Mouse (Mus musculus) ovary, adult 18-20 months (tissue): ENCODE measurements at regions not wholly inside any gene's neighbourhood (a gene's known extent, or its start where the extent isn't known, plus 50 kb on each side); places are given as distances from the start of the nearest gene placed in this dataset.

Experiments
- DNase-seq: peaks from one replicate; pipeline ENCODE4 v3.0.0; 2022; ENCODE audit warnings: low spot score, mixed read lengths

DNA sequence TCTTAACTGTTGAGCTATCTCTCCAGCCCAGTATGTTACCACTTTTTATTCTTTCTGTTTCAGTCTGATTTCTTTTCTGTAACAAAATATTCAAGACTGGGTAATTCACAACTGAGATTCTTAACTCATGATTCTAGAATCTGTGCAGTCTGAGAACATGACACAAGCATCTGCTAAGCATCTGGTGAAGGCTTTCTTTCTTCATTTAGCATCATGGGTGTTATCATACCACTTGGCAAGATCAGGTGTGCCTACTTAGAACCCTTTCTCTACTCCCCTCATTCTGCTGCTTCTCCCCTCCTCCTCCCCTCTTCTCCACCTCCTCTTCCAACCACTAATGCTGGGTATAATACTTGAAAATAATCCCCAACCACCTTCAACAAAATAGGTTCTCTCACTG is 62.1 kb upstream of the Pfn2 start:
- no peak for DNase-seq

DNA sequence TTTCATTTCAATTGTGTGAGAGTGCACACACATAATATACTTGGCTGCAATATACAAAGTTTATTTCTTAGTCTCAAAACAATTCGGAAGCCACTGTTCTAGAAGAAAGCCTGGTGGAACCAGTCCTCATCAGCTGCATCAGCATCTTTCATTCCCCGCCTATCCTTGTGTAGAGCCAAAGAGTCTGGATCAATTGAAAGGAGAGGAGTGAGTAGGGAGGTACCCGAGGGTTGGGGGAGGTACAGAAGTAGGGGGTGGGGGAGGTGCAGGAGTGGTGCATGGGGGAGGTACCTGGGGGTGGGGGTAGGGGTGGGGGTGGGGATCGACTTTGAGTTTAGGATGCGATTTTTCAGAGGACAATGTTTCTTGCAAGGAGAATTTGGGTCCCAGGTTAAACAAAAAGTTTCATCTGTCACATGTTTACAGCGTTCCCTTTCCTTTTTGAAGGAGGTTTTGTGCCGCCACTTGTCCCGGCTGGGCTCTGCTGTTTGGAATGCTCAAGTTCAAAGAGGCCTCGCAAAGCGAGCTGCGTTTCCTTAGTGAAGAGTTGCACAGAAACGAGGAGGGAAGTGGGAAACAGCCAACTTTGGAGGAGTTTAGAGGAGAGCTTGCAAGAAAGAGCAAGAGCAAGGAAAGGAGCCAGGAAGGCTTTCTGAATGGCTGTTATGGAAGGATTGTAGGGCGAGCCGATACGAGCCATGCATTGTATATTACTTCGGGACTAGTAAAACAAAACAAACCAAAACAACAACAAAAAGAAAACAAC is 64.1 kb upstream of the Pfn2 start:
- no peak for DNase-seq

DNA sequence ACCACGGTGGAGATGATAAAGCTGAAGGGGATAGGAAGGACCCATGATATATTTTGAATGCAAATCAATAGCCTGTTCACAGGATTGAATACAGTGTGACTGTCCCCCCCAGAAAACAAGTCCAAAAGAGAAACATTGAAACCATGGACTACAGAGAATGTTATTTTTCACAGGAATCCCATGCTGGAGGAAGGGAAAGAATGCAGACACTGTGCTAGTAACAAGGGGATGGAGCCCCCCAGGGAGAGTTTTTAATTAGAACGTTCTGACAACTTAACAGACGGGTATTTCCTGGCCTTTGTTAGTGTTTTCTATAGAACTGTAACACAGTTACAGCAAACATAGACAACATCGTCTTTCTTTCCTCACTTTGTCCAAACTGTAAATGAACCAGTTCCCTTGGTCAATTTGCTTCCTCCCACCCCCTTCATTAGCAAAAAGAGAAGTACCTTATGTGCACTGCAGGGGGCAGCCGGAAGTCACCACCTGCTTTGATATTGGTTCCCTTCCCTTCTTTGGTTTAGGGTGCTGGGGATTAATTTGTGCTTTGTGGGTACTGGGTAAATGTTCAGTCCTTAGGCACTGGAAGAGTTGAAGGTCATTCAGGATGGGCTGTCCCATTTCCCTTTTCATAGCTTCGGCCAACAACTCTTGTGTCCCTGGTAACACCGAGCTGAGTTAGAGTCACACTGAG is 64.9 kb upstream of the Pfn2 start:
- no peak for DNase-seq

DNA sequence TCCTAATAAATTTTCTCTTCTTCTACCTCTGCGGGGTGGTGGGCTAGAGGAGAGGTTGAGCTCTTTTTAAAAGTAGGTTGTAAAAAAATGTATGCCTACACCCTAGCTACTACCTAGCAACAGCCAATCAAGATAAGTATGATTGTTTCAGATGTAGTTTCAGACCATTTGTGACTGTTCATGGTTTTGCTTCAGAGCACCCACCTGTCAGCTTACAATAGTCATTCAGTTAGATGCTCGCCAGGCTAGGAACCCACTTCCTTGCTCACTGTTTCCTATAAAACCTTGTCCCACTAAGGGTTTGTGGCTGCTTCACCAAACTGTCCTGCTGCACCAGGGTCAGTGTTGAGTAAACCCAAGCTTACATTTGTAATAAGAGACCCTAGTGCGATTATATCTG is 66.8 kb upstream of the Pfn2 start:
- no peak for DNase-seq

DNA sequence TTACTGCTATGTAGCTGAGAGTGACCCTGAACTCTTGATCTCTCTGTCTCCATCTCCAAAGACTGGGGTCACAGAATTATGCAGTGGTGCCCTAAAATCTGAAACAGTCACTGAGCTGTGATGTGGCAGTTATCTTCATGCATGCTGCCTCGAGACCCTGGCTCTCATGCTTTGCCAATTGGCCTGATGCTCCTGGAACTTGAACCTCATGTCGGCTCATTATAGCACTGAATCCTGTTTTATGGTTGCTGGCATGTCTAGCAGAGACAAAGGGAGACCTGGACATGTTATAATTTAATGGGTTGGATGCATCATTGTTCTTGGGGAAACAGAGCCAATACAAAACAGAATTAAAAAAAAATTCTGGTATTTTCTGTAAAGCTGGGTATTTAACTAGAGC is 71.0 kb upstream of the Pfn2 start:
- DNase-seq, result no peak

DNA sequence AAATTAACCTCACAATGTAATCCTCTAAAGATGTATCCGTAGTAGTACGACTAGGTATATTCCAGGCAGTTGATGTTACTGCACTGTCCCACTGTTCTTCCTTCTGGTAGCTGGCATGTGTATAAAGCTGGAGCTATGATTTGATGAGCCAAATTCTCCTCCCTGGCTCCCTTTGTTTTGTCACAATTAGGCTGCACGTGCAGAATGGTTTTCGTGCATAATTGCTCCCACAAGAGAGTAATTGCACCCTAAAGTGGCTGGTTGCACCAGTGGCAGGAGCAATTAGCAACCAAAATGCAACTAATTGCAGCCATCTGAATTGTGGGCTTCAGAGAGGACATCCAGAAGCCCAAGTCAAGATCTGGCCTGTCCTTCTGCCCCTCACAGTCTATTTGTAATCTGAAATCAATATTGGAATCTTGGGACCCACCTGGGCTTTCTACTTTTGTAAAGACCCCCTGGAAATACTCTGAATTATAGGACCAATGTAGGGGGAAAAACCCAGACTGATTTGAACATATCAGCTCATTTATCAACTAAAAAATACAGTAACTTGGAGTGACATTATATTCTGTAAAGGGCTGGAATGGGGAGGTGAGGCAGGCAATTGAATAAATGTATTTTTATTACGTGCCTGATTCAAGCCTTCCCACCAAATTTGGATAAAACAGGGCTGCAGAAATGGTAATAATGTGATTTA is 71.7 kb upstream of the Pfn2 start:
- no peak for DNase-seq

DNA sequence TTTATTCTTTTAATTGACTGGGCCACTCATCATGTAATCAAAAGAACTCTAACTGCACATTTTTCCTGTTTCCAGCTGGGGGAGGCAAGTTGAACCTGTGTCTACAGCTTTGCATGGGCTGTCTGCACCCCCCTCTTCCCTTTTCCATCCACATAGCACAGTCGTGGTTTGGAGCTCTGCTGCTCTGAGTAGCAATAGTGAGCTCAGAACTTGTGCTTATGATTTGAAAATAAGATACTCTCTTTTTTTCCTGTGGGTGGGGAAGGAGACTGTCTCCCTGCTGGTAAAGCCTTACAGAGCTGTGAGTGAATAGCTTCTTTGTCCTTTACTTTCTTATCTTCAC is 72.2 kb upstream of the Pfn2 start:
- DNase-seq, result no peak

DNA sequence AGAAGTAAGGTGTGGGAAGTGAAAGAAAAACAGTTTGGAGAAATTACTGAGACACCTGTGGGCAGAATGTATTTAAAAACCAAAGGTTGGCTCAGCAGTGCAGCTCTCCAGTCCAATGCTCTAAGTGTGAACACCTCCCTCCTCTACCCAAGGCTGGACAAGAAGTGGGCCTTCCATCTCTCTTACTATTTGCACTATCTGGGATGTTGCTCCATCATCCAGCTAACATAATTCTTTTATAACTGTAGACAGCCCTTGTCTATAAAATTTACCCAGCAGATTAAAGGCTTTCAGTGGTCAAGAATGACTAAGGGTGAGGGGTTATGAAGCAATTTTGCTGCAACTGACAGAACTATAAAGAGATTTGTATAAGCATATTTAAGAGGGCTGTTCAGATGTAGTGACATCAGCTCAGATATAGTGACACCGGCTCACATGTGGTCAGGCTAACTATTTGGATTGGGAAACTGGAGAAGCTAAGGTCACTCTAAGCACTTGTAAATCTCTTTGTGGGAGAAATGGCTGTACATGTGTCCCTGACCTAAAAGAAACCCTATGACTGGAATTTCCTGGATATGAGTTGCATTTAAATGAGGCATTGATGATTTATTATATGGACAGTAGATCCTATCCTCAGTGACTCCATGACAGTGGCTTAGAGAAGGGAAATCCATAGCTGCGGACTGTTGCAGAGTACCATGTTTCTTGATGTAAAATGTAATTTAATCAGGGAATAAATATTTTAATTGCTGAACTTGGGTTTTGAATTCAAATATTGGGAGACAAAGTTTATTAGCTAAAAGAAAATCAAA is 73.4 kb upstream of the Pfn2 start:
- DNase-seq, result no peak

DNA sequence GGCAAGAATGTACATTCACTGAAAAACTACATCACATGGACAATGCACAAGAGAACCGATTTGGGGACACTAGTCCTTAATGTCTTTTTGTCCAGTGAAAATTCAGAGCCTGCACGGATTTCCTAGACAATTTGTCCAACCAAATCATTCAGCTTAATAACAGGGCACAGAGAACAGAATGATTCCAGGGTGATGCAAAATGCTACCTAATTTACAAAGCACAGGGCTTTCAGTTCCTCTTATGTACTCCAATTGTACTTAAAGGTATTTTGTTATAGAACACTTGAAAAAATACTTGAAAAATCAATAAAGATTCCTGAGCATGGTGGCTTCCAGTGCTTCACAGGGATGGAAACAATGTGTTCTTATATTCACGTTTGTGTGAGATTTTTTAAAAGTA is 75.2 kb upstream of the Pfn2 start:
- no peak for DNase-seq

DNA sequence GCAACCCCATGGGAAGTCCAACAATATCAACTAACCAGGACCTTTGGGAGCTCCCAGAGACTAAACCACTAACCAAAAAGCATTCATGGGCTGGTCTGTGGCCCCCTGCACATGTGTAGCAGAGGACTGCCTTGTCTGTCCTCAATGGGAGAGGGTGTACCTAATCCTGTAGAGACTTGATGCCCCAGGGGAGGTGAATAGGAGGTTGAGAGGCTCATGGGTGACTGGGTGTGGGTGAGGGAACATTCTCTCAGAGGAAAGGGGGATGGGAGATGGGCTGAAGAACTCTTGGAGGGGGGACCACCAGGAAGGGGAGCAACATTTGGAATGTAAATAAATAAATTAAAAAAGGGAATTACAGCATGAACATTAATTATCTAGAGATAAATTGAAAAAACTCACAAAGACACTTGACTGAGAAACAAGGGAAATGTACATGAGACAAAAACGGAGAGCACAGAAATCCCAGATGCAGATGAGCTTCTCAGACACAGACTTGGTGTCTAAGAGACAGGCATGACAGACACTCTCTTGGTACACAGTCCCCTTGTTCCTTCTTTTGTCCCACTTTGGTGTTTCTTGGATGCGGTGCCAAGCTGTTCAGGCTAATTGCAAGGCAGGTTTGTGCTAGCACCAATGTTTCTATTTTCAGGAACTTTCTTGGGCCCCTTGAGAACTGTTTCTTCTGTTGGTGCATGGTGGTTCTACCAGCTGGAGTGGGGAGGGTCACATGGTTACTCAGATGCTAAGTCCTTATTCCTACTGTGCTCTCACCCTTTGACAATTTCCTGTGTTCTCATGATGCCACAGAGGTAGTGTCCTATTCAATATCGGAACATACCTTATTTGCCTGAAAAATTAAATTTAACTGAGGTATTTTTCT is 85.0 kb upstream of the Pfn2 start:
- no peak for DNase-seq

DNA sequence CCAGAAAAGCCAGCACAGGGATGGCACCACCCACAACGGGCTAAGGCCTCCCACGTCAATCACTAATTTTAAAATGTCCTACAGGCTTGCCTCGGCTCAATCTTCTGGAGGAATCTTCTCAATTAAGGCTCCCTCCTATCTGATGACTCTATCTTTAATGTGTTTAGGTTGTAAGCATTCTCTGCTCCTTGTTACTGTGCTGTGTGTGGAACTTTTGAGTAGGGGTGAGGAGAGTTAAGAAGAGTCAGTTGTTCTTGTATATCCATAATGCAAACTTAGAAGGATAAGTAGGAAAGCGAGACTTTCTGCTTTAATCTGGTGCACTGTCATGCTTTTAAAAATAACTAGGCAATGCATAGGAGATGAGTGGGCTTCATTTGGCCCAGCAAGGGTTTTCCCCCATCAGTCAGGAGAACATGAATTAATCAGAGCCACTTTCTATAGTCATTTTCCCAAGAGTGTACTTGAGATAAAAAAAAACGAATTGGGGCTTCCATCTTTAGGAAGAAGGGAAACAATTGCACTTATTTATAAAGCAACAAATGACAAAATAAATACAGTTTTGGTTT is 87.2 kb upstream of the Pfn2 start:
- DNase-seq, result no peak

DNA sequence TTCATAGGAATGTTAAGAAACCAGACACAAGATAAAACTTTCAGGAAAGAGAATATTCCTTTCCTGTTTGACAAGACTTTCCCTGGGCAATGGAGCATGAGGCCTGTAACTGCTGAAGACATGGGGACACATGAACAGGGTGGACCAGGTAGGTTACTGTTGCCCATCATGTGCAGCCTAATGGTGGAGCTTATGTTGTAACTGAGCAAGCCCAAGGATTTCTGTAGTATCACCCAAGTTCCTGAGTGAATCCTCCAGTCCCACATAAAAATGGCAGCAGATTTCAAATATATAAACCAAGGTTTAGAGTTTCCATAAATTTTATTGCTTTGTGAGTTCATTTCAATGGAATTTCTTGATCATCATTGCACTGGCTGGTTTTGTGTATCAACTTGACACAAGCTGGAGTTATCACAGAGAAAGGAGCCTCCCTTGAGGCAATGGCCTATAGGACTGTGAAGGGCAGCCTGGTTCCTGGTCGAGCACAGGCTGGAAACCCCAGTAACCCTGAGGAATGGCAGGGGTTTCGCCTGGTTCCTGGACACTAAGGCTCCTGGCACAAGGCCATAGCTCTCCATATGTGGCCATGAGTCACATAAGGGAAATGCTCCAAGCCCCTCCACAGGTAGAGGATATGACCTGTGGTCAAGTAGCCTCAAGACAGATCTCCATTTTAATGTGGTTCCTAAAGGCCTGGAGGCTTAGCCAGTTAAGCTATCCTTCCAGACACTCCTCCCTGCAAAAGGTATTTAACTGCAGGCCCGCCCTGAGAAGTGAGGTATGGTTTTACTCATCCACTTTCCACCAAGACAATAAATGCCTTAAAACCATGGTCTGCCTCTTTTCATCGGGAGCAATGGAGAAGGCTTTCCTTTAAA is 92.9 kb upstream of the Pfn2 start:
- DNase-seq, result no peak

DNA sequence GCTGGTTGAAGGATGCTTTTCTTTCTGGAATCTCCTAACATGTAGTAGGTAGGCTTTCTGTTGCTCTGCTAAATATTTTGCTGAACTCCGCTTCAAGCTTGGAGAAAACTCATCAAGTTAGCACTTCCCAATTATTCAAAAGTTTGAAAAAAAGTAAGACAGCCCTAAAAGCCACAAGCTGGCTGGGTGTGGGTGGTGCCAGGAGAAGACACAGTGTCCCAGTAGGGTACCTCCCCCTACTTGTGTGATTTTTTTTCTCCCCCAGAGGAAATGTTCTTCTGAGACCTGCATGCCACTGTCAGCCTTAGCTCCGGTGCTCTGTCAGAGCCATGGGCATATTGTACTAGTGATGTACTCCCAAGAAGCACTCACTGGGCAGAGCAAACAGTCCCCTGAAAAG is 96.8 kb upstream of the Pfn2 start:
- no peak for DNase-seq

DNA sequence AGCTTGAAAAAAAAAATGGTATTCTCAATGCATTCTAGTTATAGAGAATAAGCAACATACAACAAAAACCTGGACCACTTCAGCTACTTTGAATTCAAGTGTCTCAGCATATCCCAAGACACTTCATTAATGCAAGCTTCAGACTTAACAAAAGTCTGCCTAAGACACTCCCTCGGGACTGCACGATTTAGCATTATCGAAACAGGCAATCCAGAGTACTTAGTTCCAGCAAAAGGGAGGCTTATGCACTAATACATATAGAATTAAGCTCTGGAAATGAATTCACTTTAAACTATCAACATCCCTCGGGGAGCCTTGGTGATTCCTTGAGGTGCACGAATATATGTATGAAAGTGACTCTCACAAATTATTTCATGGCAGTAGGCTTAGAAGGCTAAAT is 97.9 kb upstream of the Pfn2 start:
- no peak for DNase-seq

DNA sequence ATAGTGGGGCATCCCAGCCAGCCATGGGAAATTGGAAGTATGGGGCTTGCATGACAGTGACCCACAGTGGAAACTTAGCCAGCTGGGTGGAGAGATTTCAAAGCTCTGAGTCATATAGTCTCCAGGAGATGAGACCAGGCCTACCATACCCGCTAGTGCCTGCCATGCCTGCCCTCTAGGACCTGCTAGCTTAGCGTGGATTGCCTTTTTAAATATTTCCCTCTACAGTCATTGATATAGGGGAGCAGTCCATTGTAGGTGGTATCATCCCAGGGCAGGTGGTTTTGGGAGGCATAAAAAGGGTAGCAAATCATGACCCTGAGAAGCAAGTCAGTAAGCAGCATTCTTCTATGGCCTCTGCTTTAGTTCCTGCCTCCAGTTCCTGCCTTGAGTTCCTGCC is 99.5 kb upstream of the Pfn2 start:
- DNase-seq, result no peak

DNA sequence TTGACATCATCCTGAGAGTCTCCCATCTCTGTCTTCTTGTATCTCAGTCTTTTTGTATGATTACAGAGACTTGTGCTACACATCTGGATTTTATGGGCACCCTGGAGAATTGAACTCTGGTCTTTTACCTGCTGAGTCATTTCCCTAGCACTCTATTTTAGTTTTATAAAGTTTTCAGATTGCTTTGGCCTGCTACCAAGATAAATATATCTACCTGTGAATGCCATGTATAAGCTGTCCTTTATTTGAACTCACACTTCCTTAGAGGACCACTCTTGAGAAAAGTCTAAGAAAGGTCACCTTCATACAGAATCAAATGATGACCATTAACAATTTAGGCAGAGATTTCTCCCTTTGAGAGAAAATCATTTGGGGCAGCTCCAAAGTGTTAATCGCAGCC is 100.8 kb upstream of the Pfn2 start:
- DNase-seq, result no peak

DNA sequence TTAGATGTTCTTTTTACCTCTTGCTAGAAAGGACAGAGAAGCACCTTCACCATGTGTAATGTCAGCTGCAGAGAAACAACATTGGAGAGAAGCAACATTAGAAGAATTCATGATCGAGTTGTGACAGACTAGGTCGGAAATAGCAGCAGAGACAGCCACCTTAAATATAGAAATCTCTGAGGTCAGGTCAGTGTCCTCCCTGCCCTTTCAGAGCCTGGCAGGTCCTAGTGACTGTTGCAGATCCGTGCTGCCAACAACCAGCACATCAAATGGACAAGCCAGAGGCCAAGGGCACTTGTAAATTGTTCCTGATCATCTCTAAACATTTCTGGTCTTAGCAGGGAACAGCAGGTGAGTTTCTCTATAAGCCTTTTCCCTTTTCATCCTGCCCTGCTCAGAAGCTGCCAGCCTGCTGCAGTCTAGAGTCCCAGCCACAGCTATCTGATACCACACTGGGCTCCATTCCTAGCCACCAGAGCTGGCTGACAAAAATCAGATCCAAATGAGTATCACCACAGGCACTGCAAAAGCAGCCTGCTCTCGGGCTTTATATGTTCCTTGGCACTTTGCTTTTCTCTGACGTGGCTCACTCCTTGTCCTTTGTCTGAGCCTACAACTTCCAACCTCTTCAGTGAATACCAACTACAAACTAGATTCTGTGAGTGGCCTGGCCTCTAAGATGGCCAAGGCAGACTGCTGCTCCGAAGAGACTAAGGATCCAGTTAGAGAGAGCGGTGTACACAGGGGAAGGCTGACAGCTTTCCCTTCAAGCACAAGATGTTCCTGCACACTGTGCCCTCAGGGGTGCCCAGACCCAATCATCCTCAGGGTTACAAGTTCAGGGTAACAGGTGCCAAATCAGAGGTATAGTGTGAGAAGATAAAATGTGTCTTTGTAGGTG is 102.8 kb upstream of the Pfn2 start:
- DNase-seq, result no peak

DNA sequence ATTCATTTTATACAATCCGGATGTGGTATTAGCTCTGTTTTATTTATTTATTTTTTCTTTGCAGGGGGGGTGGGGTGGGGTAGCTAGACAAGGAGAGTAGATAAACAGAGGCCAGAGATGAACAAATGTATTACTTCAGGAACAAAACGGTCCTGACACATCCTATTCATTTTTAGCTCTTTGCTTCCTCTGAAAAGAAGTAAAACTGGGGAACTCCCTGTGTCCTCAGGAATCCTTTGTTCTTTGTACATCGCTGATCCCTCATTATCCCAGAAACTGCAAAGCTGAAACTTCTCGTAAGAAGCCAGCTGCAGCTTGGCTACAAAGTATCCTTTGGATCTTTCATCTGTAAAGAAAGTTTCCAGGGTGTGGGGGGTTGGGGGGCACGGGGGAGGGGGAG is 103.6 kb upstream of the Pfn2 start:
- DNase-seq, result no peak

DNA sequence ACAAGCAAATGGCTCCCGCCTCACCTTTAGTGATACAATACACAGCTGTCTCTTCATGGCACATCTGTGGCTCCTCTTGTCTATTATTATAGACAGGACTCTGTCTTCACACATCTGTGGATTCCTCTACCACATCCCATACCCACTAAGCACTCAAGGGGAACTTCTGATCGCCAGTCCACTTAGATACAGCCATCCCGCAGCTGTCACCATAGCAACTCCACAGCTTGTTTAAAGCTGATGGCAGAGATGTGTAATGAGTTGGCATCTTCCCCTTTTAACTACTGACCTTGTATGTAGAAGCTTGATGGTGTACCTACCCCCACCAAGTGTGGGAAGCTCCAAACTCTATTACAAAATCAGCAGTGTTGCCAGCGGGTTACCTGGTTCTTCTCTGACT is 109.5 kb upstream of the Pfn2 start:
- no peak for DNase-seq
